Mouse (Mus musculus) cortical plate, adult 2 months (tissue): ENCODE measurements around the gene Mical2.

Source experiments
- CTCF ChIP-seq: fragments of 200-500 bp; IDR thresholded peaks from 2 replicates; pipeline ENCODE4 v1.5.1; 2011; ENCODE audit warnings: mild to moderate bottlenecking, control low read depth, low read length; ENCODE audit not compliant: insufficient read depth; ENCODE audit errors: extremely low read depth
- POLR2A ChIP-seq: fragments of 200-500 bp; IDR thresholded peaks from 2 replicates; pipeline ENCODE4 v1.6.1; 2011; ENCODE audit warnings: mild to moderate bottlenecking, low read length, control low read depth; ENCODE audit not compliant: insufficient read depth; ENCODE audit errors: extremely low read depth

DNA sequence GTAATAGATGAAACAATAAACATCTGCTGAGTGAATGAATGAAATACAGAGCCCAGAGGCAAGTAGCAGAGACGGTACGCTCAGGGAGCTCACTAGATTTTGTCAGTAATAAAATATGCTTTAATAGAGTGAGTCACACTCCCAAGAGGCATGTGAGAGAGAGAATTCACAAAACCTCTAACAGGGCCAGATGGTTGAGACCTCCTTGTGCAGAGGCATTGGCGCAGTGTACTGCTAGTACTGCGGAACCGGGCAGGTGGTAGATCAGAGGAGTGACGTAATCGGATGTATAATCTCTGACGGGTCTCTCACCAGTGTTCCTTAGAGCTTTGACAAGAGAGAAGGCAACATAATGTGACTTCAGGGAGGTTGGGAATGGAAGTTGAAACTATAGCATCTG, 78.7 kb downstream of the Mical2 start:
- TF ChIP-seq POLR2A (no peak), CTCF (no peak)
